Comparison of ENCODE assay signal across 24 mouse cellular contexts in the genomic region with DNA sequence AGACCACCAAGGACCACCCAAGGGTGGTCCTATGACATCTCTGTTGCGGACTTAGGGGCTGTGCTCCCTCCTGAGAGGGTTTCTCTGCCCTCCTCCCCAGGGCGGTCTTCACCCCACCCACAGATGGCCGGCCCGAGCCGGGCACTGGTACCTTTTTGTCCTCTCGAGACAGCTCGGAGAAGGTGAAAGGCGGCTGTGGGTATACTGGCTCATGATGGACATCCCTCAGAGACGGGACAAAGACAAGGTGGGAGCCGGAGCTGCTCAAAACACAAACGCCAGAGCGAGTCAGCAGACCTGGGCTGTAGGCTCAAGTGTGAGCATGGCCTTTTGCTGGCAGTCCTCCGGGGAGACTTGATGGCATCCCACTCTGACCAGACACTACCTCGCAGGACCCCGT. TPM values are rescaled to one million over a fixed set of nuclear protein-coding genes. Genes with fewer than 3 reads are reported as not detected.
"Had no signal": no experiment of that assay in that cellular context is flagged by ENCODE, and none has a peak within 500 bp of the region (broad histone marks: within the 10 kb centered on the region; RNA-seq: fewer than 3 reads in every experiment).

No protein-coding gene starts in this region.

- H3K4me1 ChIP-seq: midbrain, embryonic 15.5 days had no signal

- H3K9ac ChIP-seq: liver, embryonic 13.5 days; midbrain, embryonic 12.5 days; midbrain, embryonic 15.5 days had no signal

- H3K27me3 ChIP-seq: liver, embryonic 13.5 days; midbrain, embryonic 12.5 days; midbrain, embryonic 15.5 days had no signal

- DNase-seq: kidney, adult 2 months; kidney, postnatal 10 days; kidney, postnatal 36 days; layer of hippocampus, adult 9-11 months; liver, embryonic 13.5 days; lung, postnatal 14 days; thymus, adult 18-20 months; thymus, postnatal 36 days had no signal

- H3K4me2 ChIP-seq: liver, embryonic 13.5 days; midbrain, embryonic 12.5 days; midbrain, embryonic 15.5 days had no signal

- ATAC-seq: midbrain, embryonic 15.5 days had no signal

- H3K27ac ChIP-seq: midbrain, embryonic 12.5 days; midbrain, embryonic 15.5 days had no signal

- H3K4me3 ChIP-seq: liver, embryonic 13.5 days; midbrain, embryonic 12.5 days; midbrain, embryonic 15.5 days had no signal

- H3K36me3 ChIP-seq: midbrain, embryonic 15.5 days had no signal

- H3K9me3 ChIP-seq: liver, embryonic 13.5 days; midbrain, embryonic 12.5 days; midbrain, embryonic 15.5 days had no signal

RNA-seq across cellular contexts. Expression of gene Cdc42ep2, which starts 18.8 kb away (rescaled TPM):
- total RNA-seq: megakaryocyte progenitor cell, adult 5-6 weeks had no signal

RNA-seq across cellular contexts. Expression of gene Slc22a20, which starts 42.5 kb away (rescaled TPM):
- total RNA-seq: layer of hippocampus, adult 18-20 months; layer of hippocampus, postnatal 25 days; left cerebral cortex, adult 18-20 months; left cerebral cortex, postnatal 10 days; left cerebral cortex, postnatal 36 days; liver, adult 2 months; megakaryocyte progenitor cell, adult 5-6 weeks had no signal
- polyA plus RNA-seq: kidney, adult 2 months; kidney, embryonic 14.5 days; limb, embryonic 11.5 days; limb, embryonic 14.5 days; liver, adult 2 months; liver, embryonic 13.5 days; lung, adult 2 months; lung, embryonic 16.5 days; midbrain, embryonic 12.5 days; midbrain, embryonic 15.5 days; neural tube, embryonic 14.5 days; spleen, adult 2 months had no signal
